Mouse (Mus musculus) C2C12 (cell line): ENCODE results near the gene Lrpap1.

ENCODE experiments used
- CEBPB ChIP-seq: IDR thresholded peaks from one replicate; pipeline ENCODE4 v1.6.1; 2011; ENCODE audit warnings: low read depth, mild to moderate bottlenecking, control low read depth, moderate library complexity
- CTCF ChIP-seq: IDR thresholded peaks from one replicate; pipeline ENCODE4 v1.5.1; 2011; ENCODE audit not compliant: control insufficient read depth, insufficient read depth, insufficient read length
- MYOG ChIP-seq: IDR thresholded peaks from one replicate; pipeline ENCODE4 v1.6.1; 2011; ENCODE audit not compliant: control insufficient read depth, insufficient read length; ENCODE audit errors: extremely low read depth
- USF1 ChIP-seq: IDR thresholded peaks from one replicate; pipeline ENCODE4 v1.6.1; 2011; ENCODE audit warnings: low read depth, mild to moderate bottlenecking, control low read depth, moderate library complexity

- no peak for TF ChIP-seq MYOG
- TF ChIP-seq CTCF, result no peak
- TF ChIP-seq CEBPB, result no peak
- no peak for TF ChIP-seq USF1
Measured at GRCm38 (mm10) chr5:35147155-35147962, 41.8 kb upstream of the Lrpap1 start.
